Mouse (Mus musculus) neutrophil, adult 59 days (primary cell): ENCODE data around the gene Mcpt4. TPM values are rescaled to one million over a fixed set of nuclear protein-coding genes. Genes with fewer than 3 reads are reported as not detected.

Experiments used
- total RNA-seq, 2 experiments: library from RNA; stranded (reverse); gene quantifications; 1 replicate in 1 of 2; 2 replicates in 1 of 2; pipeline ENCODE4 v1.2.4; 2023

Gene Mcpt4
- total RNA-seq: not detected

DNA sequence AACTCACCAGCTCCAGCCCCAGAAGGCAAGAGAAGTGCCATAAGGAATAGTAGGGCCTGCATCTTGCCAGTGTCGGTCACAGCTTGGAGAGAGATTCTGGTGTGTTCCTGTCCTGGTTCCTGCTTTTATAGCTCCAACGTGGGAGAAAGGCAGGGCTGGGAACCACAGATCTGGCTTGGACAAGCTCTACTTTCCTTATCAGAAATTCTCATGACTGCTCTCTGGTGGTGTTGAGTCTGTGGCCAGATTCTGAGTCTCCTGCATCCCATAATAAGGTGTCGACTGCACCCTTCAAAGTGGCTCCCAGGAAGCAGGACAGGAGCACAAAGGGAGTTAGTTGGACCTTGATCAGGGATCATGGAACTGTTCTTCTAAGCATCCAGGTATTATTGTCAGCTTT is at the start of gene Mcpt4:
Mcpt4 (minus strand) TSS at position 101 of the 400 bp plus-strand sequence.

DNA sequence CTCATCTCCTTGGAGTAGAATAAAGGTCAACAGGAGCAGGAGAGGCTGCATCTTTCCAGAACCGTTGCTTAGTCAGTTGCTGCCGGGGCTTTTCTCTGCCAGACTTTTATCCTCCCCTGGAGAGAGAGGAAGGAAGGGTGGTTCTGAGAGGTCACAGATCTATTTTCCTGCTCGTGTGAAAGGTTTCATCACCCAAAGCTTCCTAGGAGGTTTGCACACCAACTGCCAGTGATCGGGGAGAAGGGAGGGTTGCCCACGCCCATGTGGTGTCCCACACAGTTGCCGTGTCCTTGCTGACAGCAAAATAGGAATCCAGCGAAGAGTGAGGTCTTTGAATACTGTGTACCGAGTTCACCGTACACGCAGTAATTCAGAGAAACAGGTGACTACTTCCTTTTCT is 40.3 kb upstream of the Mcpt4 start, which contains the start of gene Ctsg:
Ctsg (minus strand) TSS at position 189 of the 400 bp plus-strand sequence.

DNA sequence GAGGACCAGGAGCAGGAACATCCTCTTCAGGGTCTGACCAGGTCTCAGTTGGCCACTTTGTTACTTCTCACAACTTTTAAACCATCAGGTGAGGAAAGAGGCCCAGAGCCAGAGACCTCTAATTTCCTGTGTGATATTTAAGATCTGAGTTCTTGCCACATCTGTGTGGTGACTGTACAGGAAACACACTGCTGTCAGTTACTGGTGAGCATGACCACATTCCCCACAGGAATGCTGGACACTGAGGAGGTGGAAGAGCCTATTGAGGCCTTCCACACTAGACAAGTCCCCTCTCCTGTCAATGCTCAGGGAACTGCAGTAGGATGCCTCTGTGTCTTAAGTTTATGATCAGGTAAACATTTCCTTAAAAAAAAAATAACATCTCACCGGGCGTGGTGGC is 23.1 kb upstream of the Mcpt4 start, which contains the start of gene Mcpt8:
Mcpt8 (minus strand) TSS at position 107 of the 400 bp plus-strand sequence.

DNA sequence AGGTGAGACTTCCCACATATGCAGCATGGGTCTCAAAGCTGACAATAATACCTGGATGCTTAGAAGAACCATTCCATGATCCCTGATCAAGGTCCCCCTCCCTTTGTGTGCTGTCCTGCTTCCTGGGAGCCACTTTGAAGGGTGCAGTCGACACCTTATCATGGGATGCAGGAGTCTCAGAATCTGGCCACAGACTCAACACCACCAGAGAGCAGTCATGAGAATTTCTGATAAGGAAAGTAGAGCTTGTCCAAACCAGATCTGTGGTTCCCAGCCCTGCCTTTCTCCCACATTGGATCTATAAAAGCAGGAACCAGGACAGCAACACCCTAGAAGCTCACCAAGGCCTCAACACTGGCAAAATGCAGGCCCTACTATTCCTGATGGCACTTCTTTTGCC is 20.3 kb downstream of the Mcpt4 start, which contains the start of gene Mcpt2:
Mcpt2 (plus strand) TSS at position 250 of the 400 bp plus-strand sequence.

DNA sequence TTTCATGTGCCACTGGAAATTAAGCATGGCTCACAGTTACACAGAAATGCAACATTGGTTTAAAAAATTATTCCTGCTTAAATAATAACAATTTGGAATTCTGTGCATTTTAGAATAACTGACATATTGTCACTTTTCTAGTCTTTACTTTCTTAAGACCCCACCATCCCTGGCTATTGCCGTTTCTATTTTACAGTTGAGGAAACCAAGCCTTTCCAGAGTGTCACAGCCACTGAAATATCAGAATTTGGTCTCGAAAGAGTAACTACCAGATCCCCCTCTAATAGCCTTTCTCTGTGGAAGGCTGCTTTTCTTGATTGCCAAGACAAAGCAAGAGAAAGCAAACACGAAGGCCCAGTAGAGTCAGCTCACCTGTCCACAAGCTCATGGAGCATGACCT is 31.7 kb downstream of the Mcpt4 start, which contains the start of gene Mcpt9:
Mcpt9 (minus strand) TSS at position 101 of the 400 bp plus-strand sequence.

DNA sequence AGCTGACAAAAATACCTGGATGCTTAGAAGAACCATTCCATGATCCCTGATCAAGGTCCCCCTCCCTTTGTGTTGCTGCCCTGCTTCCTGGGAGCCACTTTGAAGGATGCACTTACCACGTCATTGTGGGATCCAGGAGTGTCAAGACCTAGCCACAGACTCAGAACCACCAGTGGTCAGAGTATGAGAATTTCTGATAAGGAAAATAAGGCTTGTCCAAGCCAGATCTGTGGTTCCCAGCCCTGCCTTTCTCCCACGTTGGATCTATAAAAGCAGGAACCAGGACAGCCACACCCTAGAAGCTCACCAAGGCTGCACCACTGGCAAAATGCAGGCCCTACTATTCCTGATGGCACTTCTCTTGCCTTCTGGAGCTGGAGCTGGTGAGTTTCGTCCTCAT is 44.4 kb downstream of the Mcpt4 start, which contains the start of gene Mcpt1:
Mcpt1 (plus strand) TSS at position 301 of the 400 bp plus-strand sequence.

Other genes starting within 250 kb of the Mcpt4 start
- gene Nfatc4, start 239.2 kb downstream of the Mcpt4 start, total RNA-seq: not detected
- 1 to 10 TPM; 2.3 to 2.8 TPM for gene Nynrin, start 208.3 kb downstream of the Mcpt4 start, total RNA-seq
- gene Cbln3, start 177.9 kb downstream of the Mcpt4 start, total RNA-seq: under 1 TPM; 0.47 to 0.68 TPM
- gene Khnyn, start 177.4 kb downstream of the Mcpt4 start, total RNA-seq: 10 to 100 TPM; 79.3 to 82.3 TPM
- 1 to 10 TPM; 1.7 to 3.6 TPM for gene Sdr39u1, start 162.0 kb downstream of the Mcpt4 start, total RNA-seq
- gene Cma1, start 117.6 kb downstream of the Mcpt4 start, total RNA-seq: not detected
- not detected for gene Cma2, start 111.3 kb downstream of the Mcpt4 start, total RNA-seq
- gene Mcpt1, start 44.3 kb downstream of the Mcpt4 start, total RNA-seq: not detected
- not detected for gene Mcpt9, start 31.8 kb downstream of the Mcpt4 start, total RNA-seq
- not detected for gene Mcpt2, start 20.3 kb downstream of the Mcpt4 start, total RNA-seq
- gene Mcpt8, start 23.0 kb upstream of the Mcpt4 start, total RNA-seq: 100 to 1,000 TPM; 123 to 204 TPM
- gene Ctsg, start 40.3 kb upstream of the Mcpt4 start, total RNA-seq: 100 to 1,000 TPM; 166 to 198 TPM
- gene Gzme, start 58.3 kb upstream of the Mcpt4 start, total RNA-seq: not detected
- not detected for gene Gzmd, start 70.3 kb upstream of the Mcpt4 start, total RNA-seq
- gene Gzmg, start 97.3 kb upstream of the Mcpt4 start, total RNA-seq: not detected
- gene Gzmn, start 112.3 kb upstream of the Mcpt4 start, total RNA-seq: not detected
- not detected for gene Gzmf, start 149.1 kb upstream of the Mcpt4 start, total RNA-seq
- gene Gzmc, start 172.3 kb upstream of the Mcpt4 start, total RNA-seq: not detected
- gene Gzmb, start 199.9 kb upstream of the Mcpt4 start, total RNA-seq: under 1 TPM in 1 of 2 experiments, not detected in 1; 0.62 TPM